Mouse (Mus musculus): ENCODE data around the gene Becn1. TPM values are rescaled to one million over a fixed set of nuclear protein-coding genes. Genes with fewer than 3 reads are reported as not detected.

Becn1 gene
- total and polyA plus RNA-seq, 3 experiments, result 122 to 167 TPM; not detected in 1

- TF ChIP-seq EP300 (IDR thresholded peaks at IDR 0.05; ENCODE audit: low read depth in 1 of 2, low read length in 2 of 2), result peak; percentile 76 to 83
- peak; percentile 40; the same call in 1 of the 2 replicates for TF ChIP-seq ETS1 (IDR thresholded peaks at IDR 0.05; ENCODE audit: low read depth, low read length)
- TF ChIP-seq USF1 (IDR thresholded peaks at IDR 0.05; ENCODE audit: low read depth, low read length), result no peak
- TF ChIP-seq POLR2AphosphoS2 (IDR thresholded peaks at IDR 0.05; ENCODE audit: low read length), result no peak; the same call in 1 of the 2 replicates
- peak; percentile 28; the same call in 1 of the 2 replicates for TF ChIP-seq MYB (IDR thresholded peaks at IDR 0.05; ENCODE audit: low read depth, low read length)
- no peak for TF ChIP-seq NRF1 (IDR thresholded peaks at IDR 0.05; ENCODE audit: insufficient read depth, low read depth, low read length, poor library complexity, severe bottlenecking)
- TF ChIP-seq KAT2A (conservative IDR thresholded peaks at IDR 0.05; ENCODE audit: low read depth, low read length), result no peak
- no peak for TF ChIP-seq ZMIZ1 (IDR thresholded peaks at IDR 0.05; ENCODE audit: low read depth, low read length)
- TF ChIP-seq ZC3H11A (IDR thresholded peaks at IDR 0.05; ENCODE audit: low read depth, low read length), result no peak
- no peak for TF ChIP-seq GABPA (IDR thresholded peaks at IDR 0.05; ENCODE audit: low read depth, low read length)
- peak; percentile 43; the same call in 1 of the 2 replicates for TF ChIP-seq MAX (IDR thresholded peaks at IDR 0.05; ENCODE audit: low read length)
- TF ChIP-seq RAD21 (IDR thresholded peaks at IDR 0.05; ENCODE audit: low read depth, low read length), result no peak
- TF ChIP-seq NELFE (IDR thresholded peaks at IDR 0.05; ENCODE audit: low read depth, low read length), result no peak; the same call in 1 of the 2 replicates
- peak; percentile 26; the same call in 1 of the 2 replicates for TF ChIP-seq SMC3 (IDR thresholded peaks at IDR 0.05; ENCODE audit: low read depth, low read length)
Observed at GRCm38 (mm10) chr11:101259948-101260825, 41.9 kb downstream of the Becn1 start, which contains the start of gene Wnk4 (continued).

- H3K9ac ChIP-seq (ENCODE audit: control insufficient read depth, low read depth, low read length, poor library complexity, severe bottlenecking), result no peak overlapping the region
Observed at GRCm38 (mm10) chr11:101259261-101259712, 42.8 kb downstream of the Becn1 start.

More at GRCm38 (mm10) chr11:101259261-101259712, 42.8 kb downstream of the Becn1 start:
- H3K9me3 ChIP-seq (replicated peaks; ENCODE audit: insufficient read depth, low read length), result no peaks in the 10 kb centered on the region
- peaks cover 0 to 15% of the 10 kb centered on the region in 2 experiments; a peak in 2 of 4 replicates for H3K36me3 ChIP-seq (ENCODE audit: control insufficient read depth in 1 of 2, insufficient read depth in 2 of 2, low read length in 2 of 2)
- no peak for TF ChIP-seq TCF12 (IDR thresholded peaks at IDR 0.05; ENCODE audit: low read depth, low read length)
- TF ChIP-seq RCOR1 (IDR thresholded peaks at IDR 0.05; ENCODE audit: low read depth, low read length), result peak; percentile 95
- peak; percentile 21 to 22; a peak in 2 of 4 replicates for TF ChIP-seq EP300 (IDR thresholded peaks at IDR 0.05; ENCODE audit: low read depth in 1 of 2, low read length in 2 of 2)
- no peak for TF ChIP-seq GATA1 (IDR thresholded peaks at IDR 0.05; ENCODE audit: low read depth, low read length)
- TF ChIP-seq MAFK (IDR thresholded peaks at IDR 0.05; ENCODE audit: borderline replicate concordance, low read depth, low read length), result no peak
- TF ChIP-seq ETS1 (IDR thresholded peaks at IDR 0.05; ENCODE audit: low read depth, low read length), result 0 out of 2 replicates have a peak, but pooled peaks have one; percentile 12
- peak; percentile 82 for TF ChIP-seq TBP (IDR thresholded peaks at IDR 0.05; ENCODE audit: low read depth, low read length)
- TF ChIP-seq MXI1 (IDR thresholded peaks at IDR 0.05; ENCODE audit: low read depth, low read length), result peak; percentile 41; the same call in 1 of the 2 replicates
- H3K27me3 ChIP-seq (ENCODE audit: control insufficient read depth in 1 of 2, insufficient read depth in 2 of 2, low read length in 2 of 2), result no peaks in the 10 kb centered on the region; a peak in 1 of 4 replicates
- no peak overlapping the region for H3K4me3 ChIP-seq (ENCODE audit: control insufficient read depth in 1 of 2, insufficient read depth in 1 of 2, low read depth in 2 of 2, low read length in 2 of 2)
- peak; percentile 55 for DNase-seq (ENCODE audit: low read depth, low spot score)
- no peak overlapping the region for H3K27ac ChIP-seq (ENCODE audit: control insufficient read depth, low read depth, low read length)
- H3K79me2 ChIP-seq (ENCODE audit: control insufficient read depth, insufficient read depth, low read length, poor library complexity), result peaks cover 3% of the 10 kb centered on the region; the same call in 1 of the 2 replicates
- peaks cover 3 to 23% of the 10 kb centered on the region in 2 experiments; a peak in 3 of 4 replicates for H3K4me1 ChIP-seq (ENCODE audit: control insufficient read depth in 1 of 2, insufficient read depth in 2 of 2, low read length in 2 of 2)
